ENCODE assay signal across 8 mouse cellular contexts in the genomic region with DNA sequence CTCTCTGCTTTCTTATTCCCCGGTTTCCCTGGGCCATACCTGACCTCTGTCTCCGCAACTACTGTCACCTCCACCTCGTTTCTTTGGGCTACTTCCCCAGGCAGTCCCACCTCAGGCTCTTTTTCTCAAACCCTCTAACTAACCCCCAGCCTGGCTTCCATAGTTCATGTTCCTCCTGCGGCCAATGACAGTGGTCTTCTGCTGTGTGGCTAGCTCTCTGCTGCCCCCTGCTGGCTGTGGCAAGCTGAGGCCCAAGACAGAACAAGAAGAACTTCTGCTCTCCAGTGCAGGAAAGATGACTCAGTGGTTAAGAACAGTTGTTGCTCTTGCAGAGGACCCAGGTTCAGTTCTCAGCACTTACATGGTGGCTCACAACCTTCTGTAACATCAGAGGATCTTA. TPM values are rescaled to one million over a fixed set of nuclear protein-coding genes. Genes with fewer than 3 reads are reported as not detected.
DNase-seq lines count a peak whose midpoint lies in the region; ATAC-seq and TF ChIP-seq lines count a peak whose summit lies in the region.
"Not testable (repeated sequence)": the region's sequence is repeated elsewhere in the genome, so short reads cannot be mapped to it uniquely, and the experiment has no call there.

No protein-coding gene starts in this region.

- H3K27me3 ChIP-seq in heart, embryonic 11.5 days (ENCODE audit: control insufficient read depth, insufficient read depth, low read length); hindbrain, embryonic 16.5 days (replicated peaks; ENCODE audit: control insufficient read depth, insufficient read depth, low read length); kidney, postnatal 0 days (ENCODE audit: insufficient read depth, low read length); liver, embryonic 16.5 days (ENCODE audit: control insufficient read depth, insufficient read depth, low read depth, low read length); midbrain, embryonic 13.5 days; neural tube, embryonic 15.5 days (replicated peaks): not testable (repeated sequence)

- not testable (repeated sequence) for H3K4me2 ChIP-seq in heart, embryonic 11.5 days; hindbrain, embryonic 16.5 days (ENCODE audit: low read length); kidney, postnatal 0 days (ENCODE audit: low read length); liver, embryonic 16.5 days (ENCODE audit: low read depth, low read length); midbrain, embryonic 13.5 days (replicated peaks); neural tube, embryonic 15.5 days

- not testable (repeated sequence) for H3K9ac ChIP-seq in heart, embryonic 11.5 days (ENCODE audit: low read depth, low read length); hindbrain, embryonic 16.5 days (ENCODE audit: low read depth, low read length); kidney, postnatal 0 days (ENCODE audit: low read depth, low read length); liver, embryonic 16.5 days (ENCODE audit: low read depth, low read length); midbrain, embryonic 13.5 days (replicated peaks); neural tube, embryonic 15.5 days (replicated peaks)

- H3K4me1 ChIP-seq in heart, embryonic 11.5 days (ENCODE audit: control insufficient read depth, insufficient read depth, low read length); hindbrain, embryonic 16.5 days (ENCODE audit: control insufficient read depth, insufficient read depth, low read depth, low read length); kidney, postnatal 0 days (replicated peaks; ENCODE audit: insufficient read depth, low read length); liver, embryonic 16.5 days (ENCODE audit: control insufficient read depth, low read depth, low read length); midbrain, embryonic 13.5 days (replicated peaks); neural tube, embryonic 15.5 days: not testable (repeated sequence)

- not testable (repeated sequence) for H3K27ac ChIP-seq in heart, embryonic 11.5 days (ENCODE audit: low read depth, low read length); hindbrain, embryonic 16.5 days (ENCODE audit: low read depth, low read length); kidney, postnatal 0 days; liver, embryonic 16.5 days (ENCODE audit: low read length); midbrain, embryonic 13.5 days; neural tube, embryonic 15.5 days (replicated peaks)

- H3K4me3 ChIP-seq in heart, embryonic 11.5 days (ENCODE audit: low read depth, low read length); hindbrain, embryonic 16.5 days (ENCODE audit: low read length); kidney, postnatal 0 days (replicated peaks; ENCODE audit: low read depth, low read length); liver, embryonic 16.5 days (ENCODE audit: low read depth, low read length); midbrain, embryonic 13.5 days (replicated peaks); neural tube, embryonic 15.5 days (replicated peaks): not testable (repeated sequence)

- not testable (repeated sequence) for H3K9me3 ChIP-seq in heart, embryonic 11.5 days (replicated peaks; ENCODE audit: control insufficient read depth, low read length); hindbrain, embryonic 16.5 days (ENCODE audit: control insufficient read depth, low read length); kidney, postnatal 0 days (replicated peaks; ENCODE audit: low read length); liver, embryonic 16.5 days (replicated peaks; ENCODE audit: control insufficient read depth, low read length); midbrain, embryonic 13.5 days; neural tube, embryonic 15.5 days (replicated peaks)

- TF ChIP-seq CTCF in kidney, postnatal 0 days (IDR thresholded peaks at IDR 0.05; ENCODE audit: low read depth): not testable (repeated sequence)

- WGBS in heart, embryonic 11.5 days (ENCODE audit: insufficient replicate concordance): no CpG with 5 or more reads among the region's 4 CpGs
- WGBS in hindbrain, embryonic 16.5 days: no CpG with 5 or more reads among the region's 4 CpGs
- no CpG with 5 or more reads among the region's 4 CpGs for whole genome bisulfite sequencing in kidney, postnatal 0 days
- WGBS in liver, embryonic 16.5 days (ENCODE audit: insufficient replicate concordance): no CpG with 5 or more reads among the region's 4 CpGs
- no CpG with 5 or more reads among the region's 4 CpGs for WGBS in midbrain, embryonic 13.5 days
- WGBS in neural tube, embryonic 15.5 days: no CpG with 5 or more reads among the region's 4 CpGs

- DNase-seq in kidney, postnatal 0 days (ENCODE audit: low spot score): not testable (repeated sequence)

- ATAC-seq in CD4-positive, CD25-positive, alpha-beta regulatory T cell, adult 4 months: peak; percentile 85
- ATAC-seq in erythroid progenitor cell, adult 5-6 weeks (replicated peaks; ENCODE audit: low FRiP score, poor library complexity, severe bottlenecking): peak; percentile 64; the same call in 1 of the 2 replicates
- ATAC-seq in heart, embryonic 11.5 days (replicated peaks; ENCODE audit: insufficient number of reproducible peaks, low FRiP score, low TSS enrichment): peak; percentile 51; the same call in 1 of the 2 replicates
- peak; percentile 65 for ATAC-seq in hindbrain, embryonic 16.5 days
- peak; percentile 67 for ATAC-seq in kidney, postnatal 0 days (replicated peaks; ENCODE audit: low FRiP score, low read depth)
- 0 out of 2 replicates have a peak, but pooled peaks have one; percentile 27 for ATAC-seq in liver, embryonic 16.5 days (ENCODE audit: low read depth)
- peak; percentile 76 for ATAC-seq in midbrain, embryonic 13.5 days
- peak; percentile 42; the same call in 1 of the 2 replicates for ATAC-seq in neural tube, embryonic 15.5 days (ENCODE audit: low FRiP score)

- not testable (repeated sequence) for H3K36me3 ChIP-seq in heart, embryonic 11.5 days (ENCODE audit: control insufficient read depth, insufficient read depth, low read length); hindbrain, embryonic 16.5 days (ENCODE audit: control insufficient read depth, insufficient read depth, low read length); kidney, postnatal 0 days (ENCODE audit: insufficient read depth, low read length); liver, embryonic 16.5 days (ENCODE audit: control insufficient read depth, insufficient read depth); midbrain, embryonic 13.5 days; neural tube, embryonic 15.5 days

RNA-seq across cellular contexts. Expression of gene Dynlt1c, which starts 47.7 kb away (rescaled TPM):
- 10 to 100 TPM; 34.1 to 36.6 TPM for polyA plus RNA-seq in CD4-positive, CD25-positive, alpha-beta regulatory T cell, adult 4 months (2017; shearing (Covaris generic))
- total RNA-seq in erythroid progenitor cell, adult 5-6 weeks (2015; ENCODE audit: low replicate concordance): 2.5 TPM in 1 of 2 replicates, not detected in the other
- total RNA-seq in erythroid progenitor cell, adult 5-6 weeks (2017; ENCODE audit: low replicate concordance): 16.6 TPM in 2 replicates
- polyA plus RNA-seq in heart, embryonic 11.5 days (2014; fragmentation: Nextera tagmentation; extraction: Ambion mirVana): 18.1 and 25.8 TPM in 2 replicates
- 43.5 and 53.9 TPM in 2 replicates for polyA plus RNA-seq in hindbrain, embryonic 16.5 days (2015; fragmentation: Nextera tagmentation; extraction: Ambion mirVana)
- polyA plus RNA-seq in kidney, postnatal 0 days (2015; fragmentation: Nextera tagmentation; extraction: Ambion mirVana): 20.8 and 21.9 TPM in 2 replicates
- 8.5 and 9.3 TPM in 2 replicates for polyA plus RNA-seq in liver, embryonic 16.5 days (2015; fragmentation: Nextera tagmentation; extraction: Ambion mirVana)
- 84.2 and 93.2 TPM in 2 replicates for polyA plus RNA-seq in midbrain, embryonic 13.5 days (2015; fragmentation: Nextera tagmentation; extraction: Ambion mirVana)
- 63.0 and 63.2 TPM in 2 replicates for polyA plus RNA-seq in neural tube, embryonic 15.5 days (2015; fragmentation: Nextera tagmentation; extraction: Ambion mirVana)

Comparison
In these comparisons a context has a peak if more than half of its experiments do, and no peak if none do; other contexts are left out.
1. ATAC-seq: peak in every context shown above with its lines; median percentile 85 in CD4-positive, CD25-positive, alpha-beta regulatory T cell, adult 4 months; 76 in midbrain, embryonic 13.5 days; 67 in kidney, postnatal 0 days; 65 in hindbrain, embryonic 16.5 days; 64 in erythroid progenitor cell, adult 5-6 weeks; 51 in heart, embryonic 11.5 days; 42 in neural tube, embryonic 15.5 days; 27 in liver, embryonic 16.5 days.